Mouse (Mus musculus) bone marrow, adult 2 months (tissue): ENCODE results near the gene Trim31.

ENCODE experiments used
- CTCF ChIP-seq: fragments of 200-500 bp; IDR thresholded peaks from 2 replicates; pipeline ENCODE4 v1.5.1; 2011; ENCODE audit warnings: low read length, control low read depth; ENCODE audit not compliant: control insufficient read depth, insufficient read depth
- POLR2A ChIP-seq: fragments of 200-500 bp; IDR thresholded peaks from 2 replicates; pipeline ENCODE4 v1.6.1; 2011; ENCODE audit warnings: low read depth, mild to moderate bottlenecking, control low read depth, low read length, borderline replicate concordance; ENCODE audit not compliant: control insufficient read depth

GRCm38 (mm10) chr17:36922715-36923114 is 24.8 kb downstream of the Trim31 start:
- TF ChIP-seq CTCF (no peak), POLR2A (no peak)
